Mouse (Mus musculus) hindbrain, embryonic 11.5 days (tissue): Measurements from ENCODE around the gene Axin2. TPM values are rescaled to one million over a fixed set of nuclear protein-coding genes. Genes with fewer than 3 reads are reported as not detected.

Source experiments
- ATAC-seq: fragments of 200-750 bp; cut with Nextera tagmentation; 2 replicates; pipeline ENCODE4 v1.8.0; 2017; ENCODE audit warnings: mild to moderate bottlenecking, moderate TSS enrichment, moderate library complexity; ENCODE audit not compliant: low FRiP score
- DNase-seq: peaks from one replicate; pipeline ENCODE4 v3.0.0-alpha.2; 2015; ENCODE audit warnings: low spot score
- H3K27ac ChIP-seq: fragments of 300-500 bp; sonication (generic); 2 replicates; pipeline ENCODE4 v1.5.1; 2014; ENCODE audit warnings: mild to moderate bottlenecking, low read depth, low read length
- H3K27me3 ChIP-seq: fragments of 300-500 bp; sonication (generic); 2 replicates; pipeline ENCODE4 v1.6.1; 2014; ENCODE audit warnings: mild to moderate bottlenecking, low read length, moderate library complexity, mixed read lengths; ENCODE audit not compliant: control insufficient read depth, insufficient read depth
- H3K36me3 ChIP-seq: fragments of 300-500 bp; sonication (generic); 2 replicates; pipeline ENCODE4 v1.6.1; 2014; ENCODE audit warnings: mild to moderate bottlenecking, low read length, moderate library complexity, mixed read lengths; ENCODE audit not compliant: control insufficient read depth, insufficient read depth
- H3K4me1 ChIP-seq: fragments of 300-500 bp; sonication (generic); replicated peaks from 2 replicates; pipeline ENCODE4 v1.6.1; 2014; ENCODE audit warnings: low read length, mixed read lengths; ENCODE audit not compliant: control insufficient read depth, insufficient read depth
- H3K4me2 ChIP-seq: fragments of 300-500 bp; sonication (generic); replicated peaks from 2 replicates; pipeline ENCODE4 v1.6.1; 2014; ENCODE audit warnings: mild to moderate bottlenecking, low read depth, low read length
- H3K4me3 ChIP-seq: fragments of 300-500 bp; sonication (generic); 2 replicates; pipeline ENCODE4 v1.5.1; 2014; ENCODE audit warnings: low read depth, low read length
- H3K9ac ChIP-seq: fragments of 300-500 bp; sonication (generic); 2 replicates; pipeline ENCODE4 v1.6.1; 2014; ENCODE audit warnings: low read depth, low read length
- H3K9me3 ChIP-seq: fragments of 300-500 bp; sonication (generic); 2 replicates; pipeline ENCODE4 v1.6.1; 2016; ENCODE audit warnings: low read length; ENCODE audit not compliant: control insufficient read depth
- WGBS: fragments of 180-500 bp; shearing (Covaris S2); extraction: QIAGEN DNeasy Blood & Tissue Kit; methylation state at CpG from one replicate; pipeline ENCODE4 v1.1.7; 2014; 5-methylcytosine and 5-hydroxymethylcytosine counted together
- polyA plus RNA-seq: library from polyadenylated mRNA; unstranded; fragments of >200 nt; fragmentation: Nextera tagmentation; extraction: Ambion mirVana; gene quantifications from 2 replicates; pipeline ENCODE4 v1.2.1, GENCODE M21; 2014

Axin2 gene
- polyA plus RNA-seq, 1 experiment from 2014 or later: 26.5 TPM

DNA sequence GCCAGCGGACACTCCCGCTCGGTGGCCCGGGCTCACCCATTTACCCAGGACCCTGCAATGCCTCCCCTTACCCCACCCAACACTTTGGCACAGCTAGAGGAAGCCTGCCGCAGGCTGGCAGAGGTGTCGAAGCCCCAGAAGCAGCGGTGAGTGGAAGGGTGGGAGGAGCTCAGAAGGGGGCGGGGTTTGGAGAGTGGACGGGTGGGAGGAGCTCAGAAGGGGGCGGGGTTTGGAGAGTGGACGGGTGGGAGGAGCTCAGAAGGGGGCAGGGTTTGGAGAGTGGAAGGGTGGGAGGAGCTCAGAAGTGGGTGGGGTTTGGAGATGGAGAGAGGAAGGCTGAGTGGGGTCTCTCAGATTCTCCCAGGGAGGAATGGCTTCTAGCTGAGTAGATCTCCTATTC lies 23.6 kb downstream of the Axin2 start:
- Histone ChIP-seq H3K36me3 (peaks cover 28% of the 10 kb centered on the region), H3K9ac (no peak overlapping the region), H3K4me2 (no peak overlapping the region), H3K4me1 (no peaks in the 10 kb centered on the region; the same call in 1 of the 2 replicates), H3K4me3 (no peak overlapping the region), H3K27me3 (no peaks in the 10 kb centered on the region), H3K9me3 (no peaks in the 10 kb centered on the region), H3K27ac (no peak overlapping the region)
- 88% methylated on average over 11 of the region's 11 CpGs for WGBS
- DNase-seq (no peak), ATAC-seq (no peak)

DNA sequence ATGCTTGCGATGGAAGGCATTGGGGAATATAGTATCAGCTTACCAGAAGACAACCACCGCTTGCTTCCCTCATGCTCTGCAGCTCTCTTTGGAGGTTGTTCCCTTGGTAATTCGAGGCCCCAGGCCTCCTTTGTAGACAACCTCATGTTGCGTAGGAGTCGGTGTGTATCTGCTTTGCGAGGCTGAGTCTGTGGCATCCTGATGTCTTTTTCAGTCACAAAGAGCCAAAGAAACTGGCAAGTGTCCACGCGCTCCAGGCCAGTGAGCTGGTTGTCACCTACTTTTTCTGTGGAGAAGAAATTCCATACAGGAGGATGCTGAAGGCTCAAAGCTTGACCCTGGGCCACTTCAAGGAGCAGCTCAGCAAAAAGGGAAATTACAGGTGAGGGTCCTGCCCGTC lies 25.5 kb downstream of the Axin2 start:
- Histone ChIP-seq H3K27me3 (no peaks in the 10 kb centered on the region), H3K9me3 (no peaks in the 10 kb centered on the region), H3K4me1 (no peaks in the 10 kb centered on the region; the same call in 1 of the 2 replicates), H3K36me3 (peaks cover 30% of the 10 kb centered on the region), H3K4me3 (no peak overlapping the region), H3K27ac (no peak overlapping the region), H3K9ac (no peak overlapping the region), H3K4me2 (no peak overlapping the region)
- DNase-seq: no peak
- 95% methylated on average over 9 of the region's 9 CpGs for WGBS
- ATAC-seq: no peak

DNA sequence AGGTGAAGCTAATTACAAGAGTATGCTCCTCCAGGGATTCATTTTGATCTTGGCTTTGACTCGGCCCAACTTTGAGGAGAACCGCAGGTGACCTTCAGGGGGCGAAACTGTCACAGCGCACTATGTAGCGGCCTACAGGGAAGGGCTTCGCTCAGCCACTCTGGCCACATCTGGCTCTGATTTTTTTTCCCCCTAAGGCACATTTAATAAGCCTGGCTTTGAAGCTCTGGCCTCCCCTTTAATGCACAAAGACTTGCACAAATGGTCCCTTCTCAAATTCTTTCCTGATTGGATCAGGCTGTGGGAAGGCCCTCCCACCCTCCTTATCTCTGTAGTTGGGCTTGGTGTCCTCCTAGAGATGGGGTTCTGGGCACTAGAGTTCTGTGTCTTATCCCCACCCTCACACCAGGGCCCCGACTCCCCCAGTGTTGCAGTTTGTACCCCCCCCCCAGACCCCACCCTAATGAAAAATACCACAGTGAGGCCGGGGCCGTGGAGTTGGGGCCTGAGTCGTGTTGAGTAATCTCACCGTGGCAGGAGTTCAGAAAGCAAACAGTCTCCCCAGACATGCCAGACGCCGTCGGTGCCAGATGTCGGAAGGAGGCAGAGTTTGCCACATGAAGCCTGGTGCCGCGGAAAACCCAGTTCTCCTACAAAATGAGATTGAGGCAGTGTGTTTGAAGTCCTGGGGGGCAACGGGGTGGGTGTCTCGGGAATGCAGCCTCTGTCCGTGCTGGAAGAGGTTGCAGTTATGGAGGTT lies 27.5 kb downstream of the Axin2 start:
- Histone ChIP-seq H3K27me3 (no peaks in the 10 kb centered on the region), H3K9ac (no peak overlapping the region), H3K36me3 (peaks cover 20% of the 10 kb centered on the region), H3K9me3 (no peaks in the 10 kb centered on the region), H3K27ac (peak overlapping the region; percentile 40), H3K4me1 (no peaks in the 10 kb centered on the region), H3K4me2 (no peak overlapping the region), H3K4me3 (no peak overlapping the region)
- DNase-seq (peak; percentile 54), ATAC-seq (peak; percentile 51; the same call in 1 of the 2 replicates)
- 67% methylated on average over 20 of the region's 20 CpGs for WGBS

DNA sequence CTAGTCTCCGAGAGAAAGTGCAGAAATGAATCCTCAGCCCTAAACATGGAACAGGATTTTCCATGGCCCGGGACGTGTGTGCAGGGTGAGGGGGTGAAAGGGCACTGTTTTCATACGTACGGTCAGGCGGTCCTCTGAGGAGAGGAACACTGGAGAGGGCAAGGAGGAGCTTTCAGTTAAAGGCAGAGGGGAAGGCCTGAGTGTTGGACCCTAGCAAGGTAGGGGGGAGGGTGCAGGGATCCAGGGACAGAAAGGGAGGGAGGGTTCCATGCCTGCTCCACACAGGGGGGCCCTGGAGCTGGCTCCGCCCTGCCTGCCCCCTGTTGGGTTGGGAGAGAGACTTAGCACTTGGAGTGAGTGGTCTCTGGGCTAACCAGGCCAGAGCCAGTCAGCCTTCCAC lies 28.4 kb downstream of the Axin2 start:
- DNase-seq: no peak
- WGBS: 64% methylated on average over 7 of the region's 7 CpGs
- Histone ChIP-seq H3K4me2 (no peak overlapping the region), H3K27ac (peak overlapping the region; percentile 40), H3K4me3 (no peak overlapping the region), H3K9me3 (no peaks in the 10 kb centered on the region), H3K4me1 (no peaks in the 10 kb centered on the region), H3K9ac (no peak overlapping the region), H3K27me3 (no peaks in the 10 kb centered on the region), H3K36me3 (peaks cover 16% of the 10 kb centered on the region; the same call in 1 of the 2 replicates)
- no peak for ATAC-seq

DNA sequence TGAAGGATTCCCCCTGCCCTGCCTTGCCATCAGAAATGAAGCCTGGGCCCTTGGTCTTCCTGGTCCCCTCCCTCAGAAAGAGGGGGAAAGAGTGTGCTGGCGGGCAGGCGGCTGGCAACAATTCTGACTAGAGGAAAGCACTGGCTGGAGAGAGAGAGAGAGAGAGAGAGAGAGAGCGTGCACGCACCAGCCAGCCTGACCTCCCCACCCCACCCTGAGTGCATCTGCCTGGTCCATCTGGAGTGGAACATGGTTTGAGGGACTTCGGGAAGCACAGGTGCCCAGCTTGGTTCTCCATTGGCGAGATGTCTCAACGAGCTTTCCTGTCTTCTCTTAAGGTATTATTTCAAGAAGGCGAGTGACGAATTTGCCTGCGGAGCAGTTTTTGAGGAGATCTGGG lies 28.8 kb downstream of the Axin2 start:
- DNase-seq (no peak), ATAC-seq (no peak)
- 86% methylated on average over 10 of the region's 10 CpGs for WGBS
- Histone ChIP-seq H3K27me3 (no peaks in the 10 kb centered on the region), H3K27ac (peak overlapping the region; percentile 40; the same call in 1 of the 2 replicates), H3K9ac (no peak overlapping the region), H3K4me3 (no peak overlapping the region), H3K4me1 (no peaks in the 10 kb centered on the region), H3K9me3 (no peaks in the 10 kb centered on the region), H3K4me2 (no peak overlapping the region), H3K36me3 (peaks cover 16% of the 10 kb centered on the region; the same call in 1 of the 2 replicates)

DNA sequence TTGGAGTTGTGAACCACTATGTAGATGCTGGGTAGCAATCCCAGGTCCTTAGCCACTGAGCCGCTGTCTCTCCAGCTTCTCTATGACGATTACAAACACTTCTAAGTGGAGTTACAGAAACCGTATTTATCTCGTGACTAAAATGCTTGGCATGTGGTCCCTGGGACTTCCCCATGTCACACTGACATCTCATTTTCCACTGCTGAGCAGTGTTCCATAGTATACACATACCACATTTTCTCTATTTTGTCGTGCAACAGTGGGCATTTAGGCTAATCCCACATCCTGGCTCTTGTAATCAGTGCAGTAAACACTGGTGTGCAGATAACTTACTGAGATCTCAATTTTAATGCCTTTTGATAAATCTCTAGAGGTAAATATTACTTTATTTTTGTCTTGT lies 32.2 kb downstream of the Axin2 start:
- WGBS: 79% methylated on average over 5 of the region's 5 CpGs
- no peaks in the 10 kb centered on the region; the same call in 1 of the 2 replicates for H3K9me3 ChIP-seq
- no peak overlapping the region for H3K4me3 ChIP-seq
- no peak for DNase-seq
- no peaks in the 10 kb centered on the region for H3K27me3 ChIP-seq
- no peak overlapping the region for H3K27ac ChIP-seq
- ATAC-seq: no peak
- H3K36me3 ChIP-seq: 0 out of 2 replicates have a peak, but pooled peaks cover 5% of the 10 kb centered on the region
- no peak overlapping the region for H3K4me2 ChIP-seq
- H3K4me1 ChIP-seq: no peaks in the 10 kb centered on the region
- H3K9ac ChIP-seq: no peak overlapping the region

DNA sequence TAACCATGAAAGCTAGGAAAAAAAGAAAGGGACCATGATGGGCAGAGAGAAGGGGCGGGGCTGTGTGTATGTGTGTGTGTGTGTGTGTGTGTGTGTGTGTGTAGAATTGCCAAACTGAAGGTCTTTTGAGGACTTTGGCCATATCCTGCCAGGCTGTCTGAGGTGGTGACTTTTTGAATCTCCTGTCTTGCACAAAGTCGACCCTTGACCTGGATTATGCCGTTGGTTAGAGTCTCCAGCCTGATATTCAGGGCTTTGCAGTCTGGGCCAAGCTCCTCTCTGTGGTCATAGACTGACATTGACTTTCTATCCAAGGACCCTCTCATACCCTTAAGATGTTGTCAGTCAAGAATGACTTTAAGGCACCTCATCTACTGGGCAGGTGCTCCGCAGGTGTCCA lies 35.8 kb downstream of the Axin2 start:
- WGBS: 86% methylated on average over 4 of the region's 4 CpGs
- H3K9ac ChIP-seq: no peak overlapping the region
- H3K4me2 ChIP-seq: no peak overlapping the region

DNA sequence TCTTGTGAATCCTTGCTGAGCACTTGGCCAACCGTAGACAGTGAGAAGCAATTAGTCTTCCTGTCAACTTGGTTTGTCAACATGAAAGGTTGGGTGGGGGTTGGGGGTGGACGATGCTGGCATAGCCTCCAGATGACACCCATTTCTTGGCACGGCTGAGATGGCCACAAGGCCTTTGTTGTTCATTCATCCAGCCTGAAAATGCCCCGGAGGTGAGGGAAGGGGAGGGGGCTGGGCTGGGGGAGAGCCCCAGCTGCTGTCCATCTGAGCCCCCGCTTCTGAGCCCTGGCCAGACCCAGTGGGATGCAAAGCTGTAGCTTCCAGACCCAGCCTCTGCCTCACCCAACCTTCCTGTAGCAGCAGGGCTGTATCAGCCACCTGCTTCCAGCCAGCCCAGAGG lies 38.2 kb downstream of the Axin2 start:
- no peaks in the 10 kb centered on the region for H3K27me3 ChIP-seq
- no peaks in the 10 kb centered on the region; the same call in 1 of the 2 replicates for H3K9me3 ChIP-seq
- H3K27ac ChIP-seq: no peak overlapping the region; the same call in 1 of the 2 replicates
- DNase-seq: peak; percentile 75
- H3K4me3 ChIP-seq: no peak overlapping the region
- peak; percentile 90 for ATAC-seq
- WGBS: 17% methylated on average over 4 of the region's 5 CpGs
- H3K9ac ChIP-seq: no peak overlapping the region
- 0 out of 2 replicates have a peak, but pooled peaks cover 2% of the 10 kb centered on the region for H3K4me1 ChIP-seq
- H3K36me3 ChIP-seq: no peaks in the 10 kb centered on the region
- no peak overlapping the region for H3K4me2 ChIP-seq

More for the DNA sequence above, 35.8 kb downstream of the Axin2 start:
- DNase-seq (no peak), ATAC-seq (no peak)
- Histone ChIP-seq H3K9me3 (no peaks in the 10 kb centered on the region; the same call in 1 of the 2 replicates), H3K36me3 (no peaks in the 10 kb centered on the region), H3K4me3 (no peak overlapping the region), H3K27me3 (no peaks in the 10 kb centered on the region), H3K4me1 (no peaks in the 10 kb centered on the region), H3K27ac (no peak overlapping the region)

DNA sequence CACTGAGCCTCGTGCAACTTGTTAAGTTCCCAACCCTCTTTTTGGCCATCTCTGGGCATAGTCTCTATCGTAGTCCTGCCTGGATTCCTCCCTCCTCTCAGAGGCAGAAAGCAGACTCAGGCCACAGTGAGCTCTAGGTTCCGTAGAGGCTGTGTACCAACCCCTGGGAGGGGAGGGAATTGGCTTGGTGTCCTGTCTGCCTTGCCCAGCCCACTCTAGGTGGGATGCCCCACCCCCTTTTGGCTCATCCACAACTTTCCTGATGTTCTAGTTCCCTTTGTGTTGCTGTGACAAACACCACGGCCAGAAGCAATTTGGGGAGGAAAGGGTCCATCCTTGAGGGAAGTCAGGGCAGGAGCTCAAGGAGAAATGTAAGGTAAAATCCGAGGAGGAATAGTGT lies 39.0 kb downstream of the Axin2 start:
- H3K4me3 ChIP-seq: no peak overlapping the region
- no peak overlapping the region for H3K27ac ChIP-seq
- 0 out of 2 replicates have a peak, but pooled peaks cover 2% of the 10 kb centered on the region for H3K4me1 ChIP-seq
- ATAC-seq: no peak
- H3K9me3 ChIP-seq: no peaks in the 10 kb centered on the region; the same call in 1 of the 2 replicates
- DNase-seq: no peak
- H3K27me3 ChIP-seq: no peaks in the 10 kb centered on the region
- no peak overlapping the region for H3K4me2 ChIP-seq
- no peaks in the 10 kb centered on the region for H3K36me3 ChIP-seq
- H3K9ac ChIP-seq: no peak overlapping the region
- 50% methylated on average over 5 of the region's 5 CpGs for WGBS
